Mouse (Mus musculus) small intestine, adult 2 months (tissue): ENCODE data around the gene Syngap1.

Experiments used
- CTCF ChIP-seq: fragments of 200-500 bp; IDR thresholded peaks from 2 replicates; pipeline ENCODE4 v1.5.1; 2012; ENCODE audit warnings: low read depth, mild to moderate bottlenecking, control low read depth, inconsistent platforms, low read length, moderate library complexity, mixed read lengths; ENCODE audit not compliant: insufficient replicate concordance, insufficient read length; ENCODE audit errors: extremely low read depth
- POLR2A ChIP-seq: fragments of 200-500 bp; IDR thresholded peaks from 2 replicates; pipeline ENCODE4 v1.6.1; 2012; ENCODE audit warnings: low read depth, mild to moderate bottlenecking, control low read depth, inconsistent platforms, low read length, moderate library complexity

- TF ChIP-seq POLR2A: no peak
- no peak for TF ChIP-seq CTCF
Measured at GRCm38 (mm10) chr17:26994410-26994809, 53.4 kb downstream of the Syngap1 start.
